Mouse (Mus musculus): Measurements from ENCODE around the gene Foxd2.

DNA sequence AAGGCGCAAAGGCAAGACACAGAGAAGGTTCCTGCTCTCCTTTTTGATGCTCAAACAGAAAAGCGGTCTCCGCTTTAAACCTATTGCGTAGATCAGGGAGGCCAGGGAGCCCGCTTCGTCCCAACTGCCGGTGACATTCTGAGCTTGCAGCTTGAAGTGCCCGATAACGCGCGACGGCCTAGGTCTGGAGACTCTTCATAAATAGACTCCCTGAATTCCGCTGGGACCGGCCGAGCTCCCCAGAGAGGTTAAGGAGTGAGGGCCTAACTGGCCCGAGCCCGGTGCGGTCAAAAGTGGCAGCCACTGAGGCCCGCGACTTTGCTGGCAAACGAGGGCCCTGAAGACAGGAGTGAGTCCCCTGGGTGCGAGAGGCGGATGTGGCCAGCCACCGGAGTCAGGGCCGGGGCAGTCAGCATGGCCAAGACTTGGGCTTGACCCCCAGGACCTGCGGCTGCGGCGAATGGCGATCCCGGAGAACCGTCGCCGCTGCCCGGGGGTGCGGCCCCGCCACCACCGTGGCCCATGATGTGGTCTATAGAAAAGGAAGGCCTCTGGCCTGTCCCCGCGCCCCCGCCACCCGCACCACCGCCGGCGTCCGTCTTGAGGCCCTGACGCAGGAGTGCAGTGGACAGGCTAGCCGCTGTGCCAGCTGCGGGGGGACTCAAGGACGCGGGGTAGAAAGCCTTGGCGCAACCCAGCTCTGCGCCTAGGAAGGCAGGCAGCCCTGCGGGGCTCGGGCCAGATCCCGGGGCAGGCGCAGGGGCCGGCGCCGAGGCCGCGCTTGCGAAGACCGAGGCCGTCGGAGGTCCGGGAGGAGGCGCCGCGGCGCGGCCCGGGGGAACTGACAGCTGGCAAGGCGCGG lies 1.4 kb downstream of the Foxd2 start:
- TF ChIP-seq CTCF (IDR thresholded peaks at IDR 0.05; ENCODE audit: low read depth) (no peak), EP300 (optimal IDR thresholded peaks at IDR 0.05) (no peak)

Data from stomach, postnatal 0 days (tissue).